Comparison of ENCODE assay signal across 7 mouse cellular contexts in the genomic region with DNA sequence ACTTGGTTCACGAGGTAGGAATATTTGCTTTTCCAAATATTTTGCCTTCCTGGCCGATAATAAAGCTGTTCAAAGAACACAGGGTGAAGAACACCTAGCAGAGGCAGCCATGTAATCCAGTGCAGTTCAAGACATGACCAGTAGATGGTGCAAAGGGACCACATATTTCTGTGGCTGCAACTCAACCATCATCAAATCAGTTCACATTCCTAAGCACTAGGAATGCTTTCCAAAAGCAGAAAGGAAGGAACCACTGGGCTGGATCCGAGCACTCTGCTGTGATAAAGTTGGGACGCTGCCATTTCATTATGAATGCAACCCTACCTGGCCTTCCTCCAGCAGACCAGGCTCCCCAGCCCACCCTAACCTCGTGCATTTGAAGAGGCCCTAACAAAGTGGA.
DNase-seq lines count a peak whose midpoint lies in the region; ATAC-seq lines count a peak whose summit lies in the region.

No protein-coding gene starts in this region.

- peak; percentile 81 for ATAC-seq in forebrain, embryonic 16.5 days
- ATAC-seq in hindbrain, embryonic 12.5 days (ENCODE audit: low FRiP score), result peak; percentile 20; the same call in 1 of the 2 replicates
- ATAC-seq in megakaryocyte progenitor cell, adult 5-6 weeks (replicated peaks; ENCODE audit: poor library complexity), result peak; percentile 86

- no peaks in the 10 kb centered on the region for H3K27me3 ChIP-seq in forebrain, embryonic 16.5 days (replicated peaks; ENCODE audit: control insufficient read depth, insufficient read depth, low read length)
- H3K27me3 ChIP-seq in hindbrain, embryonic 12.5 days, result no peaks in the 10 kb centered on the region

- no peak overlapping the region for H3K4me3 ChIP-seq in forebrain, embryonic 16.5 days (replicated peaks; ENCODE audit: low read length)
- no peak overlapping the region for H3K4me3 ChIP-seq in hindbrain, embryonic 12.5 days

- H3K4me2 ChIP-seq in forebrain, embryonic 16.5 days (ENCODE audit: low read length), result no peak overlapping the region
- H3K4me2 ChIP-seq in hindbrain, embryonic 12.5 days (replicated peaks), result no peak overlapping the region

- 2% methylated on average over 5 of the region's 5 CpGs for WGBS in forebrain, embryonic 16.5 days
- 5% methylated on average over 5 of the region's 5 CpGs for WGBS in hindbrain, embryonic 12.5 days

- H3K27ac ChIP-seq in forebrain, embryonic 16.5 days (ENCODE audit: low read length), result peak overlapping the region; percentile 16; the same call in 1 of the 2 replicates
- H3K27ac ChIP-seq in hindbrain, embryonic 12.5 days, result 0 out of 2 replicates have a peak overlapping the region, but pooled peaks have one; percentile 3

- H3K9me3 ChIP-seq in forebrain, embryonic 16.5 days (ENCODE audit: control insufficient read depth, low read length), result no peaks in the 10 kb centered on the region
- no peaks in the 10 kb centered on the region for H3K9me3 ChIP-seq in hindbrain, embryonic 12.5 days (replicated peaks)

- H3K9ac ChIP-seq in forebrain, embryonic 16.5 days (replicated peaks; ENCODE audit: low read depth, low read length), result no peak overlapping the region
- no peak overlapping the region for H3K9ac ChIP-seq in hindbrain, embryonic 12.5 days

- H3K4me1 ChIP-seq in forebrain, embryonic 16.5 days (replicated peaks; ENCODE audit: control insufficient read depth, insufficient read depth, low read length), result peaks cover 28% of the 10 kb centered on the region
- H3K4me1 ChIP-seq in hindbrain, embryonic 12.5 days, result peaks cover 19% of the 10 kb centered on the region

- peak; percentile 85 for DNase-seq in R1 (ENCODE audit: low read depth, low spot score)
- DNase-seq in cerebellum, adult 18-20 months, result peak; percentile 74 to 88
- DNase-seq in layer of hippocampus, postnatal 14 days (ENCODE audit: low spot score in 2 of 2), result peak; percentile 85 to 92
- peak; percentile 87 to 88 for DNase-seq in right cerebral cortex, postnatal 10 days (ENCODE audit: low spot score in 2 of 2)

- 0 out of 2 replicates have a peak, but pooled peaks cover 8% of the 10 kb centered on the region for H3K36me3 ChIP-seq in forebrain, embryonic 16.5 days (ENCODE audit: control insufficient read depth, insufficient read depth)
- H3K36me3 ChIP-seq in hindbrain, embryonic 12.5 days, result peaks cover 30% of the 10 kb centered on the region

Comparison
In these comparisons a context has a peak if more than half of its experiments do, and no peak if none do; other contexts are left out.
1. ATAC-seq: peak in every context shown above with its lines; median percentile 86 in megakaryocyte progenitor cell, adult 5-6 weeks; 81 in forebrain, embryonic 16.5 days; 20 in hindbrain, embryonic 12.5 days.